Mouse (Mus musculus) lung, adult 2 months (tissue): ENCODE measurements around the gene Rhov.

ENCODE experiments used
- CTCF ChIP-seq: fragments of 200-500 bp; IDR thresholded peaks from 2 replicates; pipeline ENCODE4 v1.5.1; 2011; ENCODE audit warnings: mild to moderate bottlenecking, low read length, control low read depth; ENCODE audit not compliant: insufficient read depth
- POLR2A ChIP-seq: fragments of 200-500 bp; IDR thresholded peaks from 2 replicates; pipeline ENCODE4 v1.6.1; 2011; ENCODE audit warnings: low read depth, mild to moderate bottlenecking, control low read depth, low read length, borderline replicate concordance; ENCODE audit errors: extremely low read depth

DNA sequence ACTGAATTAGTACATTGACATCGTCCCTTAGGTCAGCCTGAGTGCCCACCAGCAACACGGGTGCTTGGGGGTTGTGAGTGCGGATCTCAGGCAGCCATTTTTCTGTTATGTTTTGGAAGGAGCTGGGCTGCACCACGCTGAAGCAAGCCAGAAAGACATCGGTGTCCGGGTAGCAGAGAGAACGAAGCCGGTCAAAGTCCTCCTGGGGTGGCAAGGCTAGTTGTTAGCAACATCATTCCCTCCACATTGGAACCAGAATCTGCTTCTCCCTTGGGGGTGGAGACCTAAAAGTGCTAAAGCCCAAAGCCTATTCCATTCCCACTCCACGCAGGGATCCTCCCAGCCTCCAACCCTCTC is 808 bp downstream of the Rhov start:
- TF ChIP-seq POLR2A = no peak
- TF ChIP-seq CTCF = no peak
